Mouse (Mus musculus) kidney, postnatal 14 days (tissue): ENCODE results near the gene Slc2a3.
"Not testable (repeated sequence)": the region's sequence is repeated elsewhere in the genome, so short reads cannot be mapped to it uniquely, and the experiment has no call there.

ENCODE experiments used
- DNase-seq: peaks from one replicate; pipeline ENCODE4 v3.0.0; 2022; ENCODE audit warnings: mixed read lengths

Gene Slc2a3

GRCm38 (mm10) chr6:122804418-122804817 is 3.0 kb upstream of the Slc2a3 start:
- DNase-seq: peak; percentile 78

- DNase-seq: no peak
These were observed 518 bp upstream of the Slc2a3 start for GRCm38 (mm10) chr6:122801801-122802514.

- no peak for DNase-seq
These were observed 670 bp downstream of the Slc2a3 start for GRCm38 (mm10) chr6:122800640-122801300.

- DNase-seq: no peak
These were observed 6.0 kb downstream of the Slc2a3 start for GRCm38 (mm10) chr6:122795254-122795935.

- peak; percentile 63 for DNase-seq
These were observed 15.2 kb downstream of the Slc2a3 start for GRCm38 (mm10) chr6:122786275-122786674.

- DNase-seq: no peak
These were observed 16.6 kb downstream of the Slc2a3 start for GRCm38 (mm10) chr6:122784866-122785265.

- DNase-seq: no peak
These were observed 19.3 kb downstream of the Slc2a3 start for GRCm38 (mm10) chr6:122782164-122782563.

GRCm38 (mm10) chr6:122781167-122781566 is 20.3 kb downstream of the Slc2a3 start:
- DNase-seq: no peak

- no peak for DNase-seq
These were observed 21.5 kb downstream of the Slc2a3 start for GRCm38 (mm10) chr6:122779916-122780315.

GRCm38 (mm10) chr6:122776040-122776439 is 25.4 kb downstream of the Slc2a3 start:
- DNase-seq: no peak

GRCm38 (mm10) chr6:122774345-122774744 is 27.1 kb downstream of the Slc2a3 start:
- DNase-seq: no peak

GRCm38 (mm10) chr6:122772701-122773100 is 28.7 kb downstream of the Slc2a3 start:
- no peak for DNase-seq

GRCm38 (mm10) chr6:122770760-122771315 is 30.6 kb downstream of the Slc2a3 start:
- DNase-seq: no peak

- DNase-seq: no peak
These were observed 31.4 kb downstream of the Slc2a3 start for GRCm38 (mm10) chr6:122769771-122770759.

- no peak for DNase-seq
These were observed 33.2 kb downstream of the Slc2a3 start for GRCm38 (mm10) chr6:122768256-122768655.

GRCm38 (mm10) chr6:122767012-122767411 is 34.4 kb downstream of the Slc2a3 start:
- not testable (repeated sequence) for DNase-seq

GRCm38 (mm10) chr6:122766145-122766968 is 35.1 kb downstream of the Slc2a3 start:
- no peak for DNase-seq

- no peak for DNase-seq
These were observed 36.0 kb downstream of the Slc2a3 start for GRCm38 (mm10) chr6:122765298-122765956.

GRCm38 (mm10) chr6:122764446-122765297 is 36.8 kb downstream of the Slc2a3 start:
- peak; percentile 38 for DNase-seq
